13 mouse cellular contexts compared by ENCODE assay signal in genomic region chr13:114343001-114343400, GRCm38 (mm10). TPM values are rescaled to one million over a fixed set of nuclear protein-coding genes. Genes with fewer than 3 reads are reported as not detected.
DNase-seq lines count a peak whose midpoint lies in the region; ATAC-seq lines count a peak whose summit lies in the region.
"Had no signal": no experiment of that assay in that cellular context is flagged by ENCODE, and none has a peak within 500 bp of the region (broad histone marks: within the 10 kb centered on the region; RNA-seq: fewer than 3 reads in every experiment).

No protein-coding gene starts in this region.

- H3K4me1 ChIP-seq in heart, embryonic 13.5 days, result peaks cover 26% of the 10 kb centered on the region

- H3K4me3 ChIP-seq in heart, embryonic 13.5 days, result no peak overlapping the region
- H3K4me3 ChIP-seq: gastrocnemius, adult 2 months; heart, embryonic 10.5 days; limb, embryonic 10.5 days had no signal

- no peak overlapping the region for H3K27ac ChIP-seq in heart, embryonic 13.5 days (replicated peaks)
- H3K27ac ChIP-seq: gastrocnemius, adult 2 months; heart, embryonic 10.5 days; limb, embryonic 10.5 days had no signal

- WGBS in heart, embryonic 13.5 days, result 21% methylated on average over 8 of the region's 8 CpGs

- ATAC-seq in heart, embryonic 13.5 days (ENCODE audit: extremely low read depth, insufficient number of reproducible peaks, low FRiP score, low TSS enrichment), result no peak
- ATAC-seq in megakaryocyte progenitor cell, adult 5-6 weeks (replicated peaks; ENCODE audit: poor library complexity), result no peak

- peak overlapping the region; percentile 38 for H3K4me2 ChIP-seq in heart, embryonic 13.5 days

- no peaks in the 10 kb centered on the region for H3K27me3 ChIP-seq in heart, embryonic 13.5 days (replicated peaks)
- H3K27me3 ChIP-seq: CH12.LX had no signal

- no peaks in the 10 kb centered on the region for H3K9me3 ChIP-seq in heart, embryonic 13.5 days
- H3K9me3 ChIP-seq: heart, embryonic 10.5 days; limb, embryonic 10.5 days had no signal

- DNase-seq in heart, postnatal 14 days, result no peak
- peak; percentile 66 for DNase-seq in ovary, adult 18-20 months (ENCODE audit: low spot score)
- DNase-seq in ovary, postnatal 10 days (ENCODE audit: low spot score), result no peak
- peak; percentile 34 for DNase-seq in embryo, embryonic 10.5 days (ENCODE audit: low spot score)
- peak; percentile 47 for DNase-seq in testis, postnatal 10 days (ENCODE audit: low spot score)
- no peak for DNase-seq in kidney, postnatal 25 days
- DNase-seq: gastrocnemius, adult 2 months; lung, postnatal 10 days had no signal

- no peak overlapping the region for H3K9ac ChIP-seq in heart, embryonic 13.5 days

- no peaks in the 10 kb centered on the region for H3K36me3 ChIP-seq in heart, embryonic 13.5 days
- H3K36me3 ChIP-seq: heart, embryonic 10.5 days; limb, embryonic 10.5 days had no signal

- intact Hi-C loops in heart, postnatal 14 days (cut with DNase I), result no loop called here

RNA-seq across cellular contexts. Expression of gene Ndufs4, which starts 45.1 kb away (rescaled TPM):
- 388 and 419 TPM in 2 replicates for polyA plus RNA-seq in heart, embryonic 13.5 days (2015; fragmentation: Nextera tagmentation; extraction: Ambion mirVana)
- 100 to 1,000 TPM; 507 to 527 TPM for total RNA-seq in heart, postnatal 14 days (2021)
- 172 and 185 TPM in 2 replicates for total RNA-seq in megakaryocyte progenitor cell, adult 5-6 weeks (2015)
- total RNA-seq in megakaryocyte progenitor cell, adult 5-6 weeks (2017), result 143 and 155 TPM in 2 replicates

Comparison
In these comparisons a context has a peak if more than half of its experiments do, and no peak if none do; other contexts are left out.
1. DNase-seq: peak in ovary, adult 18-20 months (single experiment), embryo, embryonic 10.5 days (single experiment) and testis, postnatal 10 days (single experiment); none in heart, postnatal 14 days (0 of 2), ovary, postnatal 10 days (single experiment) and kidney, postnatal 25 days (0 of 2).